Mouse (Mus musculus): ENCODE data around the gene Nrip3. TPM values are rescaled to one million over a fixed set of nuclear protein-coding genes. Genes with fewer than 3 reads are reported as not detected.

The Nrip3 gene
- polyA plus RNA-seq, 1 experiment from 2014 or later: 0.48 TPM

- Histone ChIP-seq H3K4me3 (no peak overlapping the region), H3K27me3 (no peaks in the 10 kb centered on the region), H3K9ac (no peak overlapping the region), H3K36me3 (no peaks in the 10 kb centered on the region), H3K9me3 (no peaks in the 10 kb centered on the region), H3K4me2 (no peak overlapping the region), H3K4me1 (no peaks in the 10 kb centered on the region), H3K27ac (no peak overlapping the region)
- 74% methylated on average over 2 of the region's 2 CpGs for WGBS
- no peak for ATAC-seq (ENCODE audit: insufficient number of reproducible peaks, insufficient read depth, low FRiP score, low TSS enrichment, low read depth)
Measured at GRCm38 (mm10) chr7:109764009-109764408, 17.8 kb downstream of the Nrip3 start.

- Histone ChIP-seq H3K27ac (no peak overlapping the region), H3K9ac (no peak overlapping the region), H3K27me3 (no peaks in the 10 kb centered on the region), H3K4me1 (peaks cover 9% of the 10 kb centered on the region), H3K4me3 (no peak overlapping the region), H3K4me2 (no peak overlapping the region), H3K36me3 (no peaks in the 10 kb centered on the region), H3K9me3 (no peaks in the 10 kb centered on the region)
- no peak for ATAC-seq (ENCODE audit: insufficient number of reproducible peaks, insufficient read depth, low FRiP score, low TSS enrichment, low read depth)
- WGBS: 87% methylated on average over 3 of the region's 3 CpGs
Measured at GRCm38 (mm10) chr7:109756291-109756690, 25.5 kb downstream of the Nrip3 start.

DNA sequence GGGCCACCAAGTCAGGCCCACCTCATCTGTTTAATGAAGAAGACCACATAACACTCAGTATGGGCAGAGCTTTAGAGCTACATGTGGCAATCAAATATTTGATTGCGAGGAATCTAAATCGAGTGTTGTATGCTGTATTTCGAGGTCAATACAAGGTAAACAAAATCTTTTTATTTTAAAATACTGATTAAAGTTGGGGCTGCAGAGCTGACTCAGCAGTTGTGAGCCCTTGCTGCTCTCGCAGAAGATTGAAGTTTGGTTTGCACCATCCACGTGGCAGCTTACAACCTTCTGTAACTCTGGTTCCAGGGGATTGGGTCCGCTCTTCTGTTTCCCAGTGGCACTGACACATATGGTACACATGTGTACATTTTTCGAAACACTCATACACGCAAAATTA, 27.8 kb downstream of the Nrip3 start:
- no peak overlapping the region for H3K27ac ChIP-seq
- 0 out of 2 replicates have a peak, but pooled peaks cover 3% of the 10 kb centered on the region for H3K36me3 ChIP-seq
- WGBS: 75% methylated on average over 8 of the region's 8 CpGs
- H3K9ac ChIP-seq: no peak overlapping the region
- H3K4me1 ChIP-seq: peaks cover 9% of the 10 kb centered on the region
- H3K4me2 ChIP-seq: no peak overlapping the region
- H3K4me3 ChIP-seq: no peak overlapping the region
- H3K27me3 ChIP-seq: no peaks in the 10 kb centered on the region
- ATAC-seq (ENCODE audit: insufficient number of reproducible peaks, insufficient read depth, low FRiP score, low TSS enrichment, low read depth): no peak
- no peaks in the 10 kb centered on the region for H3K9me3 ChIP-seq

DNA sequence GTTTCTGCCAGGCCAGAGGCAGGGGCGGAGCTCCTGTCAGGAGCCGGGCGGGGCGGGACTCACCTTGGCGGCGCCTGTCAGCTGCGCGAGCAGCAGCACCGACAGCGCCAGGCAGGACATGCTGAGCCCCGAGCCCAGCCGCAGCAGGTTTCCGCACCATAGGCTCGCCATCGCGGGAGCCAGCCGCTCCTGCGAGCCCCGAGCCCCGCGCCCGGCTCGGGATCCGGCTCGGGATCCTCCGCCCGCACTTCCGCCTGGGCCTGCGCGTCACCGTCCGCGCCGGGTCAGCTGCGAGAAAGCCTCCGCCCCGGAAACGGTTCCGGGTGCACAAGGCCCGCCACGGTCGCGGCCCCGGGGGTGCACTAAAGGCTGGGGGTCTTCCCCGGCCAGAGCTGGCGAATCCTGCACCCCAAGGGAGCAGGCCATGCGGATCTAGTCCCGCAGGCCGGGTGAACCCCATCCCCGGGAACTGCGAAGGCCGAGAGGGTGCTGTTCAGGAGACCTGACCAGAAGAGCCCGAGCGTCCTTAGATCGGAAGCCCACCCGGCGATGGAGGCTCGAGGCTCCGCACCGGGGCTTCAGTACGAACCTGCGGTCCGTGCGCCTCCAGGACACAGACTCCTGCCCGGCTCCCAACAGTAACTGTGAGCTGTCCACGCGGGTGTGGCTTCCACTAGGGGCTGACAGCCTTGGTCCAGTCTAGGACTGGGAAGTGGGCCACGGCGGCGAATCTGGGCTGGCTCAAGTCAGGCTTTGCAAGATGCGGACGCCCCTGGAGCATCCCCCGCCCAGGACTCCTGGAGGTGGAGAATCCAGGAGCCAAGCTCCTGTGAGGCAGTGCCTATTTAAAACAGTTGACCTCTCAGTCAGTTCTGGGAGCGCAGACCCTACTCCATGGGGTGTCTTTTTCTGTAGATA, 29.6 kb downstream of the Nrip3 start, which contains the start of gene Tmem9b:
Gene Tmem9b (minus strand): TSS at position 868 of the 918 bp plus-strand sequence.
- H3K4me1 ChIP-seq: peaks cover 9% of the 10 kb centered on the region
- no peaks in the 10 kb centered on the region for H3K9me3 ChIP-seq
- WGBS: under 1% methylated on average over 60 of the region's 74 CpGs
- peak within 1 kb of the TSS; percentile 83 for H3K27ac ChIP-seq
- H3K27me3 ChIP-seq: no peaks in the 10 kb centered on the region
- H3K9ac ChIP-seq: peak within 1 kb of the TSS; percentile 92
- ATAC-seq (ENCODE audit: insufficient number of reproducible peaks, insufficient read depth, low FRiP score, low TSS enrichment, low read depth): peak; percentile 80
- H3K36me3 ChIP-seq: 0 out of 2 replicates have a peak, but pooled peaks cover 6% of the 10 kb centered on the region
- peak within 1 kb of the TSS; percentile 88 for H3K4me2 ChIP-seq
- peak within 1 kb of the TSS; percentile 89 for H3K4me3 ChIP-seq

- H3K4me1 ChIP-seq: peaks cover 9% of the 10 kb centered on the region
- H3K4me2 ChIP-seq: peak overlapping the region; percentile 88
- 4% methylated on average over 13 of the region's 13 CpGs for WGBS
- H3K27ac ChIP-seq: peak overlapping the region; percentile 83
- peak overlapping the region; percentile 89 for H3K4me3 ChIP-seq
- H3K9ac ChIP-seq: peak overlapping the region; percentile 92
- H3K27me3 ChIP-seq: no peaks in the 10 kb centered on the region
- no peaks in the 10 kb centered on the region for H3K9me3 ChIP-seq
- peak; percentile 64 for ATAC-seq (ENCODE audit: insufficient number of reproducible peaks, insufficient read depth, low FRiP score, low TSS enrichment, low read depth)
- H3K36me3 ChIP-seq: peaks cover 7% of the 10 kb centered on the region; the same call in 1 of the 2 replicates
Measured at GRCm38 (mm10) chr7:109751427-109752007, 30.3 kb downstream of the Nrip3 start.

DNA sequence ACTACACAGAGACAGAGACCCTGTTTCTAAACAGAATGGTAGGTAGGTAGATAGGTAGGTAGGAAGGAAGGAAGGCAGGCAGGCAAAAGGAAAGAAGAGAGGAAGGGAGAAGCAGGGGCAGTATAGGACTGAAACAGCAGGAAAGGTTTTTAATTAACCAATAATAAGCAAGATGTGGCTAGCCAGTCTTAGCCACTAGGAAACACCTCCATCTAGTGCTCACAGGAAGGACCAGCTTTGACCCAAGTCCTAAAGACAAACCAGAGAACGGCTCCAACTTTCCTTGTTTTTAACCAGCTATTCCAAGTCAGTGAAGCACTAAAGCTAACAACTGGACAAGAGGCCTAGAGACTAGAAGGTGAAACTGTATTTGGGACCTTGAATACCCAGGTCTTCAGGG, 34.1 kb downstream of the Nrip3 start:
- H3K9ac ChIP-seq: no peak overlapping the region
- H3K36me3 ChIP-seq: peaks cover 37% of the 10 kb centered on the region
- no peak overlapping the region for H3K4me3 ChIP-seq
- ATAC-seq (ENCODE audit: insufficient number of reproducible peaks, insufficient read depth, low FRiP score, low TSS enrichment, low read depth): no peak
- peaks cover under 1% of the 10 kb centered on the region; the same call in 1 of the 2 replicates for H3K4me1 ChIP-seq
- H3K27ac ChIP-seq: no peak overlapping the region
- WGBS: 53% methylated on average over 1 of the region's 1 CpGs
- H3K4me2 ChIP-seq: no peak overlapping the region
- no peaks in the 10 kb centered on the region for H3K9me3 ChIP-seq
- H3K27me3 ChIP-seq: no peaks in the 10 kb centered on the region

- WGBS: 89% methylated on average over 4 of the region's 4 CpGs
- ATAC-seq (ENCODE audit: insufficient number of reproducible peaks, insufficient read depth, low FRiP score, low TSS enrichment, low read depth): no peak
- no peaks in the 10 kb centered on the region for H3K9me3 ChIP-seq
Measured at GRCm38 (mm10) chr7:109741703-109742102, 40.1 kb downstream of the Nrip3 start.

GRCm38 (mm10) chr7:109741060-109741459, 40.8 kb downstream of the Nrip3 start:
- no peak overlapping the region for H3K9ac ChIP-seq
- no peaks in the 10 kb centered on the region for H3K9me3 ChIP-seq
- H3K4me3 ChIP-seq: no peak overlapping the region
- peak overlapping the region; percentile 2; the same call in 1 of the 2 replicates for H3K27ac ChIP-seq
- H3K4me1 ChIP-seq: no peaks in the 10 kb centered on the region; the same call in 1 of the 2 replicates
- WGBS: 83% methylated on average over 1 of the region's 1 CpGs
- H3K4me2 ChIP-seq: no peak overlapping the region
- H3K36me3 ChIP-seq: peaks cover 43% of the 10 kb centered on the region
- ATAC-seq (ENCODE audit: insufficient number of reproducible peaks, insufficient read depth, low FRiP score, low TSS enrichment, low read depth): no peak
- H3K27me3 ChIP-seq: no peaks in the 10 kb centered on the region

More at GRCm38 (mm10) chr7:109741703-109742102, 40.1 kb downstream of the Nrip3 start:
- Histone ChIP-seq H3K4me3 (no peak overlapping the region), H3K27me3 (no peaks in the 10 kb centered on the region), H3K27ac (no peak overlapping the region), H3K4me1 (no peaks in the 10 kb centered on the region; the same call in 1 of the 2 replicates), H3K9ac (no peak overlapping the region), H3K36me3 (peaks cover 42% of the 10 kb centered on the region), H3K4me2 (no peak overlapping the region)

DNA sequence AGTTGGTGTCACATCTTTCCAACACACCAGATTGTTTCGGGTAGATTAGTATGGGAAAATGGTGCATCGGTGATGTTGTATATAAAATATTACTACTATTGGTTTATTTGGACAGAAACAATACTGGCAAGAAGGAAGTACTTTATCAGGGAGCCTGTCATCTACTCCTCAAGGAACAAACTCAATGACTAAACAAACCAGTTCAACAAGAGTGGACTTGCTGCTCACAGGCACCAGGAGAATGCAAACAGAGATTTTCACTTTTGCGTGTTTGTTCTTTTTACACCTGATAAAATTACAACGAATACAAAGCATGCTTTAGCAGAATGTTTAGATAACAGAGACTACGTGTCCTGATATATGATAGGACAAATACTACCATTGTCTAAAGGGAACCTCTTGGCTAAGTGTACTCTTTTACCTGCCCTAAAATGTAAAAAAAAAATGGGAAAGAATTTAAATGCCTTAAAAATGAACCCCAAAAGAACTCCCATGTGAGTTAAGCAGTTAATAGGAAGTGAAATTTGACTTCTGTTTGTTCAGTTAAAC, 41.9 kb downstream of the Nrip3 start:
- ATAC-seq (ENCODE audit: insufficient number of reproducible peaks, insufficient read depth, low FRiP score, low TSS enrichment, low read depth): no peak
- Histone ChIP-seq H3K27me3 (no peaks in the 10 kb centered on the region), H3K4me2 (no peak overlapping the region), H3K4me3 (no peak overlapping the region), H3K27ac (no peak overlapping the region), H3K9ac (no peak overlapping the region), H3K36me3 (peaks cover 44% of the 10 kb centered on the region), H3K4me1 (no peaks in the 10 kb centered on the region; the same call in 1 of the 2 replicates), H3K9me3 (no peaks in the 10 kb centered on the region)
- WGBS: 70% methylated on average over 5 of the region's 5 CpGs

GRCm38 (mm10) chr7:109734806-109735205, 47.0 kb downstream of the Nrip3 start:
- Histone ChIP-seq H3K4me1 (peaks cover 13% of the 10 kb centered on the region), H3K9ac (no peak overlapping the region), H3K9me3 (no peaks in the 10 kb centered on the region), H3K27me3 (no peaks in the 10 kb centered on the region), H3K27ac (no peak overlapping the region), H3K4me3 (no peak overlapping the region), H3K4me2 (no peak overlapping the region), H3K36me3 (peaks cover 30% of the 10 kb centered on the region)
- ATAC-seq (ENCODE audit: insufficient number of reproducible peaks, insufficient read depth, low FRiP score, low TSS enrichment, low read depth): no peak
- WGBS: 85% methylated on average over 4 of the region's 4 CpGs

- H3K4me2 ChIP-seq: no peak within 1 kb of the TSS
- no peak within 1 kb of the TSS for H3K4me3 ChIP-seq
- H3K27ac ChIP-seq: no peak within 1 kb of the TSS
- H3K4me1 ChIP-seq: peaks cover 13% of the 10 kb centered on the region
- H3K27me3 ChIP-seq: no peaks in the 10 kb centered on the region
- ATAC-seq (ENCODE audit: insufficient number of reproducible peaks, insufficient read depth, low FRiP score, low TSS enrichment, low read depth): no peak
- peaks cover 19% of the 10 kb centered on the region for H3K36me3 ChIP-seq
- H3K9me3 ChIP-seq: no peaks in the 10 kb centered on the region
- 65% methylated on average over 5 of the region's 5 CpGs for WGBS
- H3K9ac ChIP-seq: no peak within 1 kb of the TSS
Measured at GRCm38 (mm10) chr7:109731626-109732025, 50.2 kb downstream of the Nrip3 start, which contains the start of gene Ascl3. Gene Ascl3 (minus strand): TSS chr7:109731726.

Data from embryonic facial prominence, embryonic 13.5 days (tissue).